Mouse (Mus musculus) spleen, adult 18-20 months (tissue): ENCODE data around the gene Spg11.
A peak's percentile ranks its signal among the peaks of the same experiment; 100 is the strongest.
"Not testable (repeated sequence)": the region's sequence is repeated elsewhere in the genome, so short reads cannot be mapped to it uniquely, and the experiment has no call there.

ENCODE experiments used
- DNase-seq, 2 experiments: peaks; one replicate each; pipeline ENCODE4 v3.0.0; 2022; ENCODE audit warnings: mixed read lengths in 2 of 2

Spg11 gene

GRCm38 (mm10) chr2:122143111-122143510 is 24.9 kb upstream of the Spg11 start:
- DNase-seq, result no peak

DNA sequence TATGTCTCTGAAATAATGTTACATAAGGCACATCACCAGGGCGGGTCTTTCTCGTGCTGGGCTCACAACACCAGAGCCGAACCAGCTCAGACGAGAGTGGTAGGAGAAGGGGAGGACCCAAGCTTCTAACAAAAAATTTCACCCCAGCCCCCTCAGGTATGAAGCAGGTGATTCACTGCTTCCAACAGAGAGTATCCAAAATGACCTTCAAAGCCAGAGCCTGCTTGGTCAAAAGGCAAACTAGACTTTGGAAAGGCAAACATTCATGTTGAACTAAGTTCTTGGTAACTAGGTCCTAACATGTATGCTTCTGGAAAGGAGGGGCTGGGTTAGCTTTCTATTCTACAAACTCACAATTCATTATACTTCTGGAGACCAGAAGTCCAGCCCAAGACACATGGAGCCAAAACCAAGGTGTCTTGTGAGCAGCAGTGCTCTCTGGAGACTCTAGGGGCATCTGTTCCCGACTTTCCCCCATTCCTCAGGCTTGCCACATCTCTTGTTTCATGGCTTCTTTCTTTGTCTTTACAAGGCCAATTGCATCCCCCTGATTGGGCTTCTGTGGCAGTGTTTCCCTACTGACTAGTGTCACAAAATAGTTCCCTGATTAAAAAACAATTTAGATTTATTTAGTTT is 23.3 kb upstream of the Spg11 start:
- no peak for DNase-seq

DNA sequence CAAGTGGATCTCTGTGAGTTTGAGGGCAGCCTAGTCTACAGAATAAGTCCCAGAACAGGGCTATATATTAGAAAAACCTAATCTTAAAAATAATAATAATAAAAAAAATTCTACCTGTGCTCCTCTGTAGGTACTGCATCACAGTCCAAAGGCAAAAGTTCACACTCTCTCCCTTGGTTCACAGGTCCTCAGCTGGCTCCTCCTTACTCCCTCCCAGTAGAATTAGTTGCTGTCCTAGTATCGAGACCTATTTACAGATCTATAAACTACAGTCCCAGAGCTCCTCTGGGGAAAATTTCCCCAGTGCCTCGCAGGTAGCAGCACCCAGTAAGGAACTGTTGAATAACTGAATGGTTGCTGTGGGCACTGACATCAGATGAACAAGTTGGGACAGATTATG is 22.6 kb upstream of the Spg11 start:
- no peak for DNase-seq

- DNase-seq, result no peak
Measured at GRCm38 (mm10) chr2:122137839-122138465, 19.8 kb upstream of the Spg11 start.

DNA sequence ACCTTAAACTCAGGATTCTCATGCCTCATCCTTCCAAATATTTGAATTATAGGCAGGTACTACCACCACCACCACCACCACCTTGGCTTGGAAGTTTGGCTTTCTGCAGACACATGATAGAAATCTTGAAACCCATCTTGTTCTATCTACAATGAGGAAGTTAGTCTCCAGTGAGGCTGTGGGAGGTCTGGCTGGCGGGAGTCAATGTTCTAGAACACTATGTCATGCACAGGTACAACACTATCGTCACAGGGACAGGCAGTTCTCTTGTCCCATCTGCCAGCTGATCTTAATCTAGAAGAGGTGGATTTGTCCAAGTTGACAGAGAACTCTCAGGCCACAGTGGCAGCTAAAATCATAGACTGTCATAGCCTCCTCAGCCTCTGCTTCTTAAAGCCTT is 14.4 kb upstream of the Spg11 start:
- no peak for DNase-seq

DNA sequence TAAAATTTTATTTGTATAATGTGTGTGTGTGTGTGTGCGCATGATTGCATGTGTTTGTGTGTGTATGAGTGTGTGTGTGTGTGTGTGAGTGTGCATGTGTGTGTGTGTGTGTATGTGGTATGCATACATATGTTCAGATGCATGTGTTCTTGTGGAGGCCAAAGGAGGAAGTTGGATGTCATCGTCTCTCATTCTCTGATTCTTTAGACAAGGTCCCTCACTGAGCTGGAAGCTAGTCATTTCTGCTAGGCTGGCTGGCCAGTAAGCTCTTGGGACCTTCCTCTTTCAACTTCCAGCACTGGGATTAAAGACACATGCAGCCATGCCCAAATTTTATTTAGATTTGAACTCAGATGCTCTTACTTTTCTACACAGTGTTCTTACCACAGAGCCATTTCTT is 13.9 kb upstream of the Spg11 start:
- DNase-seq, result no peak

GRCm38 (mm10) chr2:122127635-122128034 is 9.4 kb upstream of the Spg11 start:
- DNase-seq, result no peak

GRCm38 (mm10) chr2:122126765-122127347 is 8.7 kb upstream of the Spg11 start:
- DNase-seq, result no peak

DNA sequence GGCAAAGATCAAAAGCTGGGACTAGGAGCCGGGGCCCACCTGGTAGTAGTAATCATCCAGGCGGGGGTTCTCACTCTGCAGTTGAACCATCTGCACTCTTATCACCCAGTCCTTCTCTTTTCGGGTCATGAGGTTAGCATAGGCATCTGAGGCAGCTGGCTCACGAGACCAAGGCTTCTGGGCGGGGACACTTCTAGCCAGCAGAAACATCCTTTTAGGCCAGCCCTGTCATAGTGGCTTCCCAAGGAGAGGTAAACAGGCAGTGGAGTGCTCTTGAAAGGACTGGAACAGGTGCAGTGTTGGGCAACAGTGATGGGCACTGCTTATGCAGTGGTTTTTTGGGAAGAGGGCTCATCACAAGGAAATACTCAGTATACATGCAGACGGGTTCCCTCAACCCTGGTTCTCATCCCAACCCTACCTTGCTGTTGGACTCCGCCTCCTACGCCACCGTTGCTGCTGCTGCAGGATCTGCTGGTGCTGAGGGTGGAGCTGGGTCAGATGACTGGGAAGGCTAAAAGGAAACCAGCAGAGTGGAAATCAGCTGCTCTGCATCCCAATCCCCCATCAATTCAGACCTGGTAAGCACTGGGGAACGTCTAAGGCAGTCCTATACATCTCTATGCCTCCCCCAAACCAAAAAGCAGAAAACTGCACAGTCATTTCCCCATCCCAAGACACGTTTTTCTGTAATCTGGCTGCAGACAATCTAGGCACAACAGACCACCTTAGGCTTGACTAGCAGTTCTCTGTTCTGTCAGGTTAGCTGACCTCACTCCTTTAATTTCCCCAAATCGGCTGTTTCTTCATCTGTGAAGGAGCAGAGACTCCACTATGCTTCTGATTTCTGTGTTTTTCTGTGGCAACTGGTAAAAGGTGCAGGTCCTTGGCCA is 7.7 kb upstream of the Spg11 start:
- no peak for DNase-seq

- DNase-seq, result no peak
Measured at GRCm38 (mm10) chr2:122116888-122117287, 1.3 kb downstream of the Spg11 start.

- DNase-seq, result no peak
Measured at GRCm38 (mm10) chr2:122109714-122110113, 8.5 kb downstream of the Spg11 start.

- DNase-seq, result no peak
Measured at GRCm38 (mm10) chr2:122108101-122108500, 10.1 kb downstream of the Spg11 start.

- peak in 1 of 2 experiments; percentile 24 for DNase-seq
Measured at GRCm38 (mm10) chr2:122102070-122102469, 16.1 kb downstream of the Spg11 start.

GRCm38 (mm10) chr2:122097686-122098085 is 20.5 kb downstream of the Spg11 start:
- not testable (repeated sequence) for DNase-seq

DNA sequence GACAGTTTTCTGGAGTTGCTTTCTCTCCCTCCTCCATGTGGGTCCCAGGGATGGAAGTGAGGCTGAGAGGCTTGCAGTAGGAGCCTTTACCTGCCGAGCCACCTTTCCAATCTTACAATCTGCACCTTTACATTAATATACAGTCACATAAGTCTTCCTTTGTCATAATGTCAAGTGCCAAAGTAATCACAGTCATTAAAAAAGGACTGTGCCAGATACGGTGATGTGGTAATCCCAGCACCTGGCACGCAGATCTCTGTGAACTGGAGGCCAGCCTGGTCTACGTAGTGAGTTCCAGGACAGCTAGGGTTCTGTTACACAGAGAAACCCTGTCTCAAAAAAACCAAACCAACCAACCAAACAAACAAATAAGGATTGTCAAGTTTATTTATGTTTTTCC is 24.3 kb downstream of the Spg11 start:
- no peak for DNase-seq

- DNase-seq, result no peak
Measured at GRCm38 (mm10) chr2:122086446-122086845, 31.7 kb downstream of the Spg11 start.

DNA sequence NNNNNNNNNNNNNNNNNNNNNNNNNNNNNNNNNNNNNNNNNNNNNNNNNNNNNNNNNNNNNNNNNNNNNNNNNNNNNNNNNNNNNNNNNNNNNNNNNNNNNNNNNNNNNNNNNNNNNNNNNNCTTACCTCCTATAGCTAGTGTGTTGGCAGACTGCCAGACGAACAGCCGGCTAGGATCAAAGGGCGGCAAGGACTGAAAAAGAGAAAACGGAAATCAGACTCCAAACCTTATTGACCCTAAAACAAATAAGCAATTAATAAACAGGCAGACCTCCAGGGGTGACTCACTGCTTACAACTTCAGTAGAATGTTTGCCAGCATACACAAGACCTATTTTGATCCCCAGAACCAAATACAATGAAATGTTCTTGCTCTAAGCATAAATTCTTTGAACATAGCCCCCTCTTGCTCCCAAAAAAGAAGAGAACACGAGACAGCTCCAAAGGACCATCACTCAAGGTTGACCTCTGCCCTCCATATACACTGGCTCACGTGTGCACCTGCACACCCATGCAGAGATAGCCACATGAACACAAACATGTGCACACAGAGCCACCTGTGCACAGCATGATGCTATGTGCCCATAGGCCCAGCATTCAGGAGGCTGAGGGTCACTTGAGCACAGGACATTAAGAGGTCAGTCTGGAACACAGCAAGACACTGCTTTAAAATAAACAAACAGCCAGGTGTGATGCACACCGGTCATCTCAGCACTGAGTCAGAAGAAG is 36.3 kb downstream of the Spg11 start:
- DNase-seq, result no peak

- peak in 1 of 2 experiments; percentile 67 for DNase-seq
Measured at GRCm38 (mm10) chr2:122069922-122070321, 48.3 kb downstream of the Spg11 start.

- no peak for DNase-seq
Measured at GRCm38 (mm10) chr2:122069144-122069912, 48.9 kb downstream of the Spg11 start.

DNA sequence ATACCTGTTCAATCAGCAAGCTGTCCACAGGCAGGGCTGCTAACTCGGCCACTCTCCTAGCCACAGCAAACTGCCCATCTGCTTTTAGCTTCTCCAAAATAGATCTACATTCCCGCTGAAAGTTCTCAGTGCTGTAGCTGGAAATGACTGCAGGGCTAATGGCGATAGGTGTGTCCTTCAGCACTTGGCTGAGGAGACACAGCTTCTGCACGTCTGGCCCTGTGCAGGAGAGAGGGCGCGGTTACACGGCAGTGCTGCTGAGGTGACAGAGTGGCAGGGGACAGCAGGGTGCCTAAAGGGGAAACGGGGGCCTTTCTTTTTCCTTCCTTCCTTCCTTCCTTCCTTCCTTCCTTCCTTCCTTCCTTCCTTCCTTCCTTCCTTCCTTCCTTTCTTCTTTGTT is 51.9 kb downstream of the Spg11 start:
- DNase-seq, result no peak

- no peak for DNase-seq
Measured at GRCm38 (mm10) chr2:122065200-122065969, 52.8 kb downstream of the Spg11 start.
